Mouse (Mus musculus) olfactory bulb, adult 2 months (tissue): Measurements from ENCODE around the gene Cdh6.

Experiments used
- CTCF ChIP-seq: fragments of 200-500 bp; IDR thresholded peaks from 2 replicates; pipeline ENCODE4 v1.5.1; 2012; ENCODE audit warnings: low read depth, mild to moderate bottlenecking, low read length, moderate library complexity; ENCODE audit not compliant: insufficient read depth
- POLR2A ChIP-seq: fragments of 200-500 bp; IDR thresholded peaks from 2 replicates; pipeline ENCODE4 v1.6.1; 2012; ENCODE audit warnings: mild to moderate bottlenecking, low read depth, low read length, moderate library complexity; ENCODE audit not compliant: insufficient read depth

DNA sequence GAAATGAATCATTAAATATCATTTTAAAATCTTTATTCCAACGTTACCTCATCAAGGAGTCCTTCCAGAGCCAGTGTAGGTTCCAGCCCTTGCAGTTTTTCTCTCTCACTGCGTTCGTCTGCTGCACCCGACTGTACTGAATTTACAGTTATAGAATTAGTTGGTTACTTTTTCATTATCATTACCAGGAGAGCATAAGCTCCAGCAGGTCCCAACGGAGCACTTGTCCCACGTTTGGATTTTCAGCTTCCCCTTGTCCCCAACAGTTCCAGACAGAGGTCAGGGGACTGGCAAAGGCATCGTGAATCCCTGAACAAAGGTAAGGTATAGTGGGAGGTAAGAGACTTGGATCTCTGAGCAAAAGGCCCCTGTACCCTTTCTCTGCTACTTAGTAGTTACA lies 35.2 kb upstream of the Cdh6 start:
- TF ChIP-seq CTCF (no peak), POLR2A (no peak)
